In the genomic region with DNA sequence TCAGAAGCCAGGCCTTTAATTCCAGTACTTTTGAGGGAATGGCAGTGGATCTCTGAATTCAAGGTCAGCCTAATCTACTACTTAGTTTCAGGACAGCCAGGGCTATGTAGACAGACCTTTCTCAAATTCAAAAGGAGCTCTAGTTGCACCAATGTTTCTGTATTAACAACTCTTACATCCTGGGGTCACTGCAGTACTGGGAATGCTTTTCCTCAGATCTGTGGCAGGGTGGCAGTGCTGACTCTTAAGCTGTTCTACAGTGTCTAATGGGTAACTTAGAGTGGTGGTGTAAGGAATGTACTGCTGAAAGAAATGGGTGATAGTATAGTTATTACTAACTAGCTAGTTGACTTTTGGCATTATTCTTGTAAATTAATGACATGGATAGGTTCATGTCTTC, we compare ENCODE assay signal across 20 mouse cellular contexts. TPM values are rescaled to one million over a fixed set of nuclear protein-coding genes. Genes with fewer than 3 reads are reported as not detected.
DNase-seq lines count a peak whose midpoint lies in the region; ATAC-seq and TF ChIP-seq lines count a peak whose summit lies in the region.
"Had no signal": no experiment of that assay in that cellular context is flagged by ENCODE, and none has a peak within 500 bp of the region (broad histone marks: within the 10 kb centered on the region; RNA-seq: fewer than 3 reads in every experiment).

No protein-coding gene starts in this region.

- peak; percentile 4 for DNase-seq in hindbrain, postnatal 0 days (ENCODE audit: low spot score)
- DNase-seq in hindbrain, embryonic 14.5 days (ENCODE audit: low spot score): no peak
- DNase-seq in liver, adult 2 months (ENCODE audit: extremely low read depth, low read depth, low spot score): peak; percentile 40
- DNase-seq in liver (no peak), MN1 (ENCODE audit: low spot score) (peak; percentile 43)
- DNase-seq in kidney, postnatal 25 days: peak; percentile 24 to 46
- no peak for DNase-seq in embryo, embryonic 11 days
- no peak for DNase-seq in lung, postnatal 25 days (ENCODE audit: low spot score)
- DNase-seq: adrenal gland, postnatal 14 days; cerebellum, adult 9-11 months; heart, postnatal 4 days; lung, postnatal 4 days; thymus, postnatal 36 days had no signal

- H3K27ac ChIP-seq in hindbrain, postnatal 0 days: no peak overlapping the region
- H3K27ac ChIP-seq in hindbrain, embryonic 14.5 days: no peak overlapping the region
- H3K27ac ChIP-seq in liver, adult 2 months (replicated peaks; ENCODE audit: insufficient read depth, low read depth, low read length): no peak overlapping the region
- H3K27ac ChIP-seq: left cerebral cortex, adult 2 months; limb, embryonic 10.5 days; midbrain, embryonic 12.5 days; neural tube, embryonic 15.5 days had no signal

- H3K4me2 ChIP-seq in hindbrain, postnatal 0 days (ENCODE audit: low read depth, low read length): no peak overlapping the region
- no peak overlapping the region for H3K4me2 ChIP-seq in hindbrain, embryonic 14.5 days (replicated peaks)
- H3K4me2 ChIP-seq: heart, embryonic 11.5 days; midbrain, embryonic 12.5 days; neural tube, embryonic 15.5 days had no signal

- no peak for ATAC-seq in hindbrain, postnatal 0 days
- ATAC-seq in hindbrain, embryonic 14.5 days (ENCODE audit: low FRiP score): no peak

- H3K27me3 ChIP-seq in hindbrain, postnatal 0 days (ENCODE audit: insufficient read depth, low read length): no peaks in the 10 kb centered on the region
- H3K27me3 ChIP-seq in hindbrain, embryonic 14.5 days (ENCODE audit: control insufficient read depth, insufficient read depth, low read length): peaks cover 17% of the 10 kb centered on the region
- H3K27me3 ChIP-seq in liver, adult 2 months (ENCODE audit: control insufficient read depth, insufficient read depth, low read length): no peaks in the 10 kb centered on the region

- no peak overlapping the region for H3K9ac ChIP-seq in hindbrain, postnatal 0 days (replicated peaks; ENCODE audit: low read length)
- H3K9ac ChIP-seq in hindbrain, embryonic 14.5 days: no peak overlapping the region
- no peak overlapping the region for H3K9ac ChIP-seq in liver, adult 2 months (ENCODE audit: low read depth, low read length)
- H3K9ac ChIP-seq: midbrain, embryonic 12.5 days; neural tube, embryonic 15.5 days had no signal

- no peaks in the 10 kb centered on the region for H3K9me3 ChIP-seq in hindbrain, postnatal 0 days (ENCODE audit: low read length)
- H3K9me3 ChIP-seq in hindbrain, embryonic 14.5 days (ENCODE audit: control insufficient read depth, low read length): no peaks in the 10 kb centered on the region
- H3K9me3 ChIP-seq: limb, embryonic 10.5 days; midbrain, embryonic 12.5 days; neural tube, embryonic 15.5 days had no signal

- no peak for TF ChIP-seq POLR2A in liver, adult 2 months (IDR thresholded peaks at IDR 0.05; ENCODE audit: extremely low read depth, insufficient read depth, low read length)

- TF ChIP-seq CTCF in hindbrain, postnatal 0 days (IDR thresholded peaks at IDR 0.05; ENCODE audit: low read depth): peak; percentile 15
- no peak for TF ChIP-seq CTCF in liver, adult 2 months (IDR thresholded peaks at IDR 0.05; ENCODE audit: low read depth, low read length)

- H3K36me3 ChIP-seq in hindbrain, postnatal 0 days (ENCODE audit: insufficient read depth, low read length): no peaks in the 10 kb centered on the region
- H3K36me3 ChIP-seq in hindbrain, embryonic 14.5 days (replicated peaks; ENCODE audit: control insufficient read depth, insufficient read depth): no peaks in the 10 kb centered on the region
- H3K36me3 ChIP-seq in liver, adult 2 months (ENCODE audit: control insufficient read depth, insufficient read depth, low read length): no peaks in the 10 kb centered on the region
- H3K36me3 ChIP-seq: limb, embryonic 10.5 days; midbrain, embryonic 12.5 days; neural tube, embryonic 15.5 days had no signal

- no peak overlapping the region for H3K4me3 ChIP-seq in hindbrain, postnatal 0 days (ENCODE audit: low read length)
- no peak overlapping the region for H3K4me3 ChIP-seq in hindbrain, embryonic 14.5 days (replicated peaks; ENCODE audit: low read length)
- H3K4me3 ChIP-seq in liver, adult 2 months (ENCODE audit: insufficient read depth, low read depth, low read length): no peak overlapping the region
- H3K4me3 ChIP-seq: left cerebral cortex, adult 2 months; limb, embryonic 10.5 days; midbrain, embryonic 12.5 days; myocyte; neural tube, embryonic 15.5 days had no signal

- peaks cover 10% of the 10 kb centered on the region; the same call in 1 of the 2 replicates for H3K79me2 ChIP-seq in liver, adult 2 months (ENCODE audit: control insufficient read depth, insufficient read depth, low read length)

- no peaks in the 10 kb centered on the region for H3K4me1 ChIP-seq in hindbrain, postnatal 0 days (ENCODE audit: insufficient read depth, low read length)
- H3K4me1 ChIP-seq in hindbrain, embryonic 14.5 days (replicated peaks; ENCODE audit: control insufficient read depth, insufficient read depth, low read length): peaks cover 9% of the 10 kb centered on the region
- H3K4me1 ChIP-seq in liver, adult 2 months (ENCODE audit: control insufficient read depth, insufficient read depth, low read length): peaks cover 16% of the 10 kb centered on the region

RNA-seq across cellular contexts. Expression of a gene that starts 3.0 kb away (rescaled TPM):
- 9.1 and 13.4 TPM in 2 replicates for total RNA-seq in hindbrain, postnatal 0 days (2014; rRNA removed)
- polyA plus RNA-seq in hindbrain, postnatal 0 days (2015; fragmentation: Nextera tagmentation; extraction: Ambion mirVana): 4.3 and 5.5 TPM in 2 replicates
- 4.7 and 5.0 TPM in 2 replicates for polyA plus RNA-seq in hindbrain, embryonic 14.5 days (2014; fragmentation: Nextera tagmentation; extraction: Ambion mirVana)
- total RNA-seq in liver, adult 2 months (2014; rRNA removed): 72.3 and 81.2 TPM in 2 replicates
- polyA plus RNA-seq in liver, adult 2 months (2012; rRNA removed): 20.3 and 24.3 TPM in 2 replicates

RNA-seq across cellular contexts. Expression of a gene that starts 50.3 kb away (rescaled TPM):
- 0.42 TPM in 1 of 2 replicates, not detected in the other for total RNA-seq in hindbrain, postnatal 0 days (2014; rRNA removed)
- 0.14 and 0.19 TPM in 2 replicates for polyA plus RNA-seq in hindbrain, postnatal 0 days (2015; fragmentation: Nextera tagmentation; extraction: Ambion mirVana)
- polyA plus RNA-seq in hindbrain, embryonic 14.5 days (2014; fragmentation: Nextera tagmentation; extraction: Ambion mirVana): 0.53 and 0.72 TPM in 2 replicates
- not detected in 2 replicates for total RNA-seq in liver, adult 2 months (2014; rRNA removed)
- polyA plus RNA-seq in liver, adult 2 months (2012; rRNA removed): not detected in 2 replicates
- total RNA-seq: left cerebral cortex, adult 2 months had no signal
- polyA plus RNA-seq: forebrain, embryonic 11.5 days; limb, embryonic 10.5 days; myocyte had no signal

Comparison
In these comparisons a context has a peak if more than half of its experiments do, and no peak if none do; other contexts are left out.
1. DNase-seq: peak in hindbrain, postnatal 0 days (single experiment), liver, adult 2 months (single experiment), MN1 (single experiment) and kidney, postnatal 25 days (2 of 2); none in hindbrain, embryonic 14.5 days (single experiment), liver (single experiment), embryo, embryonic 11 days (single experiment) and lung, postnatal 25 days (single experiment).